In the genomic region with DNA sequence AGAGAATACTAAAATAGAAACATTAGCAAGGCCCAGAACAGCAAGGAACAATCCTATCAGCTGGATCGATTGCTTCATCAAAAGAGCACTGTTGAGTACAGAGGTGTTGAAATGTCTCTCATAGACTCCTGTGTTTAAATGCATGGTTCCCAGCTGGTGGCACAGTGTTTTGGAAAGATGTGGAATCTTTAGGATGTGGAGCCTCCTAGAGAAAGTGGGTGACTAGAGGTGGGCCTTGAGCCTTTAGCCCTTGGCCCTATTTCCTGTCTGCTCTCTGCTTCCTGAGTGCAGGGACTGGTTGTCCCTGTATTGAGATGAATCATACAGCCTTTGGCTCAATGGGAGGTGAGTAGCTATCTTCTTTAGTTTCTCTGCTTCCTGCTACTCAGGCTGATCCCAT, we compare ENCODE assay signal across 20 mouse cellular contexts.
A peak's percentile ranks its signal among the peaks of the same experiment; 100 is the strongest.
DNase-seq lines count a peak whose midpoint lies in the region; ATAC-seq and TF ChIP-seq lines count a peak whose summit lies in the region.
"Had no signal": no experiment of that assay in that cellular context is flagged by ENCODE, and none has a peak within 500 bp of the region (broad histone marks: within the 10 kb centered on the region; RNA-seq: fewer than 3 reads in every experiment).

No protein-coding gene starts in this region.

- no peak overlapping the region for H3K27ac ChIP-seq in liver, postnatal 0 days (ENCODE audit: low read depth)
- no peak overlapping the region for H3K27ac ChIP-seq in liver, embryonic 12.5 days
- H3K27ac ChIP-seq in stomach, postnatal 0 days (replicated peaks), result no peak overlapping the region
- H3K27ac ChIP-seq: embryonic facial prominence, embryonic 10.5 days; embryonic facial prominence, embryonic 12.5 days; forebrain, embryonic 13.5 days; forebrain, embryonic 15.5 days had no signal

- no peak overlapping the region for H3K9ac ChIP-seq in liver, postnatal 0 days (replicated peaks)
- H3K9ac ChIP-seq in liver, embryonic 12.5 days, result no peak overlapping the region
- no peak overlapping the region for H3K9ac ChIP-seq in stomach, postnatal 0 days (ENCODE audit: low read length)
- H3K9ac ChIP-seq: embryonic facial prominence, embryonic 12.5 days; forebrain, embryonic 13.5 days; forebrain, embryonic 15.5 days; forebrain, postnatal 0 days had no signal

- no peaks in the 10 kb centered on the region for H3K36me3 ChIP-seq in liver, postnatal 0 days (replicated peaks; ENCODE audit: insufficient read depth, low read length)
- no peaks in the 10 kb centered on the region for H3K36me3 ChIP-seq in liver, embryonic 12.5 days
- no peaks in the 10 kb centered on the region for H3K36me3 ChIP-seq in stomach, postnatal 0 days (ENCODE audit: control insufficient read depth, insufficient read depth, low read length)
- H3K36me3 ChIP-seq: embryonic facial prominence, embryonic 10.5 days; embryonic facial prominence, embryonic 12.5 days; forebrain, embryonic 15.5 days had no signal

- no peak for TF ChIP-seq CTCF in liver, postnatal 0 days (IDR thresholded peaks at IDR 0.05; ENCODE audit: low read depth)
- TF ChIP-seq CTCF in stomach, postnatal 0 days (IDR thresholded peaks at IDR 0.05; ENCODE audit: low read depth), result no peak

- H3K4me1 ChIP-seq in liver, postnatal 0 days (ENCODE audit: insufficient read depth), result no peaks in the 10 kb centered on the region
- H3K4me1 ChIP-seq in liver, embryonic 12.5 days, result no peaks in the 10 kb centered on the region
- 0 out of 2 replicates have a peak, but pooled peaks cover 3% of the 10 kb centered on the region for H3K4me1 ChIP-seq in stomach, postnatal 0 days (replicated peaks; ENCODE audit: control insufficient read depth, insufficient read depth)
- H3K4me1 ChIP-seq: embryonic facial prominence, embryonic 10.5 days; embryonic facial prominence, embryonic 12.5 days; forebrain, embryonic 13.5 days; forebrain, embryonic 15.5 days had no signal

- TF ChIP-seq EP300 in liver, postnatal 0 days (IDR thresholded peaks at IDR 0.05; ENCODE audit: low read depth), result peak; percentile 35
- no peak for TF ChIP-seq EP300 in stomach, postnatal 0 days (optimal IDR thresholded peaks at IDR 0.05)

- no peaks in the 10 kb centered on the region for H3K9me3 ChIP-seq in liver, postnatal 0 days (ENCODE audit: low read length)
- H3K9me3 ChIP-seq in liver, embryonic 12.5 days (replicated peaks), result no peaks in the 10 kb centered on the region
- no peaks in the 10 kb centered on the region for H3K9me3 ChIP-seq in stomach, postnatal 0 days (ENCODE audit: control insufficient read depth, low read length)
- H3K9me3 ChIP-seq: embryonic facial prominence, embryonic 10.5 days; embryonic facial prominence, embryonic 12.5 days; forebrain, embryonic 13.5 days; forebrain, embryonic 15.5 days had no signal

- ATAC-seq in liver, postnatal 0 days, result no peak
- no peak for ATAC-seq in liver, embryonic 12.5 days
- ATAC-seq in stomach, postnatal 0 days (ENCODE audit: low FRiP score, low TSS enrichment), result peak; percentile 62
- ATAC-seq: forebrain, embryonic 13.5 days; forebrain, embryonic 15.5 days; forebrain, postnatal 0 days had no signal

- H3K4me2 ChIP-seq in liver, postnatal 0 days (ENCODE audit: low read depth, low read length), result no peak overlapping the region
- H3K4me2 ChIP-seq in liver, embryonic 12.5 days, result no peak overlapping the region
- H3K4me2 ChIP-seq in stomach, postnatal 0 days (replicated peaks; ENCODE audit: low read depth), result no peak overlapping the region
- H3K4me2 ChIP-seq: embryonic facial prominence, embryonic 12.5 days; forebrain, embryonic 13.5 days; forebrain, embryonic 15.5 days had no signal

- H3K27me3 ChIP-seq in liver, postnatal 0 days (ENCODE audit: insufficient read depth, low read length), result no peaks in the 10 kb centered on the region
- no peaks in the 10 kb centered on the region for H3K27me3 ChIP-seq in liver, embryonic 12.5 days (replicated peaks)
- H3K27me3 ChIP-seq in stomach, postnatal 0 days (ENCODE audit: control insufficient read depth, insufficient read depth, low read length), result no peaks in the 10 kb centered on the region
- H3K27me3 ChIP-seq: embryonic facial prominence, embryonic 12.5 days; forebrain, embryonic 13.5 days; forebrain, embryonic 15.5 days had no signal

- no peak overlapping the region for H3K4me3 ChIP-seq in liver, postnatal 0 days (ENCODE audit: low read depth, low read length)
- H3K4me3 ChIP-seq in liver, embryonic 12.5 days, result no peak overlapping the region
- H3K4me3 ChIP-seq in stomach, postnatal 0 days (ENCODE audit: low read depth, low read length), result no peak overlapping the region
- H3K4me3 ChIP-seq: embryonic facial prominence, embryonic 10.5 days; embryonic facial prominence, embryonic 12.5 days; forebrain, embryonic 13.5 days; forebrain, embryonic 15.5 days had no signal

- peak; percentile 56 for DNase-seq in adrenal gland, adult 2 months
- DNase-seq in adrenal gland, postnatal 10 days, result no peak
- DNase-seq in liver, postnatal 0 days, result no peak
- DNase-seq in urinary bladder, adult 2 months (ENCODE audit: low spot score), result peak; percentile 3
- DNase-seq in urinary bladder, postnatal 14 days (ENCODE audit: low spot score), result no peak
- no peak for DNase-seq in stomach, postnatal 0 days (ENCODE audit: low spot score)
- no peak for DNase-seq in testis, postnatal 10 days (ENCODE audit: low spot score)
- DNase-seq: adrenal gland, adult 8-10 months; adrenal gland, postnatal 25 days; cerebellum, adult 11-12 months; cerebellum, adult 2 months; cerebellum, adult 9-10 months; cerebellum, postnatal 10 days; cerebellum, postnatal 25 days; forebrain, postnatal 0 days had no signal

- WGBS in liver, postnatal 0 days (ENCODE audit: insufficient replicate concordance), result 60% methylated on average over 1 of the region's 1 CpGs
- 66% methylated on average over 1 of the region's 1 CpGs for WGBS in liver, embryonic 12.5 days (ENCODE audit: insufficient replicate concordance)
- 82% methylated on average over 1 of the region's 1 CpGs for WGBS in stomach, postnatal 0 days

Comparison
In these comparisons a context has a peak if more than half of its experiments do, and no peak if none do; other contexts are left out.
1. DNase-seq: peak in adrenal gland, adult 2 months (single experiment) and urinary bladder, adult 2 months (single experiment); none in adrenal gland, postnatal 10 days (single experiment), liver, postnatal 0 days (single experiment), urinary bladder, postnatal 14 days (single experiment), stomach, postnatal 0 days (single experiment) and testis, postnatal 10 days (single experiment).